Mouse (Mus musculus) layer of hippocampus, adult 11-12 months (tissue): ENCODE measurements around the gene Cgas.
"Not testable (repeated sequence)": the region's sequence is repeated elsewhere in the genome, so short reads cannot be mapped to it uniquely, and the experiment has no call there.

Experiments used
- DNase-seq: peaks from one replicate; pipeline ENCODE4 v3.0.0; 2022; ENCODE audit warnings: low spot score

Gene Cgas

DNA sequence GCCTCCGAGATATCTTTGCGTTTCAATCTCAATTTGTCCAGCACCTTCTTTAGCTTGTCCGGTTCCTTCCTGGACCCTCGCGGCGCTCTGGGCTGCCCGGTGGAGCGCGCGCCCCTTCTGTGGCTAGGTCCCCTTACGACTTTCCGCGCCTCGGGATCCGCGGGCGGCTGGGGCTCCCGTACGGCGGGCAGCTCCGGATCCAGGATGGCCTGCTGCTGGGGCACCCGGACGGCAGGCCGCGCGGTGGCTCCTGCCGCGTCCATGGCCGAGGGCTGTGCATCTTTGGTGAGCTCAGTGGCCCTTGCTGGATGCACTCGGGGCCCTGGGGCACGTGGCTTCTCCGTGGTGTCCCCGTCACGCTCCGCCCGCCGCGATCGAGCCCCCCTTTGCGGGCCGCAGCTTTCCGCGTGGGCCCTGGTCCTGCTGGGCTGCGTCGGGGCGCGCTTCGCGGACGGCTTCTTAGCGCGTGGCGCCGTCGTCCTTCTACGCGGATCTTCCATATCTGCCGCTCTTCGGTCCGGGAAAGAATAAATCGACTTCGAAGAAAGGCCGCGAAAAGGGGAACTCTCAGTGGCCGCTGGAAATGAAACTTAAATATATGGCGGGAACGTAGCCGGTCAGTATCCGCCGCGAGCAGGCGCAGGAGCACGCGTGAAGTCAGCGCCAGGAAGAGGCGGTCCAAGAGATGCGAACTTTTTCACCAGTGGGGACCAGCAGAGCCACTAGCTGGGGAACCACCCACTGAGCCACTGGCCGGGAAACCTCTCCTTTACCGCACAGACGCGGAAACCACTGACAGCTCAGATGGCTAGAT is at the start of gene Cgas:
Gene Cgas, minus strand, starts transcription at position 659 of the 814 bp plus-strand sequence.
- DNase-seq = peak; percentile 47

DNA sequence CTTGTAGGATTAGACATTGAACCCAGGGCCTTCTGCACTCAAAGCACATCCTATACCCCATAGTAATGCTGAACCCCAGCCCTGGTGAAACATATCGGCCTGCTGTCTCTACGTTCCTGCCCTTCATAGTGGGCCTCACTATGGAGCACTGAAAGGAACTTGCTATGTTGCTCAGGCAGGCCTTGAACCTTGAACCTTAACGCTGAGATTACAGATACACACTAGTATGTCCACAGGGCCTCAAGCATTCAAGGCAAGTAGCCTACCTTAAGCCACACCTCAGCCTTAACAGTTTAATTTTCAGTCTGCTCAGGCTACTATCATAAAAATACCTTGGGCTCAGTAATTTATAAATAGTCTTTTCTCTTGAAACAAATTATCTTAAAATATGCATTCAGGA is 49.2 kb upstream of the Cgas start:
- no peak for DNase-seq

DNA sequence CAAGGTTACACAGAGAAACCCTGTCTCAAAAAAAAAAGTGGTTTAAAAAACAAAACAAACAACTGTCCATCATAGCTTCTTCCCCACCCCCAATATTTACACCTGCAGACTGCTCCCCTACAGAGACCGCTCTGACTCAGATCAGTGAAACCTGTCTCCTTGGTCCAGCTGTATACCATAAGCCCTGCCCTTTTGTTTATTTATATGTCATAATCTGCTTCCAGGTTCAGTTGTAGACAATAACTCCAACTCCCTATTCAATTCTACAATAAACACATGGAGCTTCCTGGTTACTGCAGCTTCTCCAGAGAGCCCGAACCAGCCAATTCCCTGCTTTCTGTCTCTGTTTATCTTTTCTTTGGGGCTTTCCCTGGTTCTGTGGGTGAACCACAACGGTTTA is 48.1 kb upstream of the Cgas start:
- DNase-seq = no peak

DNA sequence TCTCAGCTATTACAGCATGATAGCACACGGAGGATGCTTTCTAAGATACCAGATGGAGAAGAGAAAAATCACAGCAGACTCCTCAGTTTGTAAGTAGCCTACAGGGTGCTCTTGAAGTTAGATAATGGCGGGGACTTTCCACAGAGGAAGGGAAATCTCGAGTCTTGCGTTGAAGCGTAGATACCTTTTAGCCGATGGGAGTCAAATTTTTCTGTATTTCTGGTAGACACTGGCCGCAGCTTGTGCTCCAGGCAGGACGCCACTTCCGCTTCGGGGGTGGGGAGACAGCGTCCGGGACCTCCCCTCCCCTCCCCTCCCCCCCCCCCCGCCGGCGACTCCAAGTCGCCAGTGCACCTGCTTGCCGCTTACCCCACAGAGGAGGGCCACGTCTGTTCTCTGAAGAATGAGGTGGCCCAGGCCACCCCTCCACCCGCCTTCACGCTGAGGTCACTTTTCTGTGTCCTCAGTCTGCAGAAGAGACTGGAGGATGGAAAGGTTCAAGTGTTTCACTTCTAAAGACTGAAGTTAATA is 45.9 kb upstream of the Cgas start, which contains the start of gene Eef1a1:
Gene Eef1a1, minus strand, starts transcription at position 262 of the 531 bp plus-strand sequence.
- peak; percentile 49 for DNase-seq

DNA sequence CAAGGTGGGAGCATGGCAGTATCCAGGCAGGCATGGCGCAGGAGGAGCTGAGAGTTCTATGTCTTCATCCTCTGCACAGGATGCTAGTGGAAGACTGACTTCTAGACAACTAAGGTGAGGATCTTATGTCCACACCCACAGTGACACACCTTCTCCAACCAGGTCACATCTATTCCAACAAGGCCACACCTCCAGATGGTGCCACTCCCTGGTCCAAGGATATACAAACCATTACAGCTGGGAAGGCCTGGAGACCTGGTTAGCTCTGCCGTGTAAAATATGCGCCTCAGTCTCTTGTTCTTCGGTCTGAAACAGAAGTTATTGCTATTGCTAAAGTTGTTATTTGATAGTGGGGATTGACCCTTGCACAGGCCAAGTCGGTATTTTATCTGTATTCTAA is 45.0 kb upstream of the Cgas start:
- DNase-seq = not testable (repeated sequence)

DNA sequence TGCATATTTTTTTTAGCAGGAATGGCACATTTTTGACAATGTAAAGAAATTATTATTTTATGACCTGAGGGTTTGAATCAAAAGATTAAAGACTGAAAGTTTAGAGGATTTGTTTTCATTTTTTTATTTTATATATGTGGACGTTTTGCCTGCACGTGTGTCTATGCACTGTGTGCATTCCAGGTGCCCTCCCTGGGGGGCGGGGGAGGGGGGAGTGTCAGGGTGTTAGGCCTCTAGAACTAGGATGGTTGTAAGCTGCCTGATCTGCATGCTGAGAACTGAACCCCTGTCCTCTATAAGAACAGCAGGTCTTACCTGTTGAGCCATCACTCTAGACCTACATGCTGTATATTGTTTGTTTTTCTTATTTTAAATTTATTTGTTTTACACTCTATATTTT is 41.6 kb upstream of the Cgas start:
- no peak for DNase-seq

DNA sequence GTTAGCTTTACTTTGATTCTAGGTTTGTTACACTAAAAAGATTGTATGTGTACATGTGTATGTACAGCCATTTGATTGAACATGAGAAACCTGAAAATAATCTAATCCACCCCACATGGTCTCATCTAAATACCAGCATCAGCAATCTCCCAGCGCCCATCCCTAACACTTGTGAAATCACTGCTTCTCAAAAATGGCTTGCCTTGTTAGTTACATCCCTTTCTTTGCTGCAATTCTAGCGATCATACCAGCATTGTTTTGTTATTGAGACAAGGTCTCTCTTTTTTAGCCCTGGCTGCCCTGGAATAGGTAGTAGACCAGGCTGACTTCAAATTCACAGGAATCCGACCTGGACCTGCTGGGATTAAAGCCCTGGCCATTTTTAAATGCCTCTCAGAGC is 39.3 kb upstream of the Cgas start:
- DNase-seq = no peak

DNA sequence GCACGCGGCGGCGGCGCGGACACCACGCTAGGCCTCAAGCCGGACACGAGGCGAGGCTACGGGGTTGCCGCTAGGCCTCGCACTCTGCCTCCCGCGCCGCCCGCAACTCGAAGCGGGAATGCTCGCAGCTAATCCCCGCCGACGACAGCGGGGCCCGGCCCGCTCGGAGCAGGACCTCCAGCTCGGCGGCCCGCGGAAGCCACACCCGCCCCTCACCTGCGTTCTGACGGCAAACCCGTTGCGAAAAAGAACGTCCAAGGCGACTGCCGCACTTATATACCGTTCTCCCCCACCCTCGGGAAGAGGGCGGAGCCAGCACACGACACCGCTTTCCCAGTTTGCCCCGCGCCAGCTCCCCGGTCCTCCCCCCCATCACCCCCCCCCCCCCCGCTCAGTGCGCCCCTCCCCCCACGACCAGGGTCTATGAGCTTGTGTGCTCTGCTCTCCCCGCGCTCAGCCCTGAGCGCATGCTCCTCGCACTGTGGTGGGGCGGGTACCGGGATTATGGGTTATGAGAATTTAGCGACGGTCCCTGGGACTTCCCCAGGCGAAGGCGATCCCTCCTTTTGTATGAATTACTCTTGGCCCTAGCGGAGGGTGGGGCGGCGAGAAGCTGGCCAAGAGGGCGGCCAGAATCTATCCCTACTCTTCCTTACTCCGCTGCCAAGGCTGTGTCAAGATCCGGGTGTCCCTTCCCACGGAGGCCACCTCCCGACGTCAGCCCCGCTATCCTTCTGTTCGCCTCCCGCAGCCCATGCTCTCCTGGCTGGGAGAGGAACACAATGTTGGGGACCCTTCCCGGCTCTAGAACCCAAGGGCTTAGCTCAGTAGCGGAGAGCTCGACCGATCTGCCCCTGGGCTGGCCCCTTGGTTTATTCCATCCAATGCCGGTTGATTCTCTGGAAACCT is 38.6 kb upstream of the Cgas start:
- DNase-seq = peak; percentile 96

DNA sequence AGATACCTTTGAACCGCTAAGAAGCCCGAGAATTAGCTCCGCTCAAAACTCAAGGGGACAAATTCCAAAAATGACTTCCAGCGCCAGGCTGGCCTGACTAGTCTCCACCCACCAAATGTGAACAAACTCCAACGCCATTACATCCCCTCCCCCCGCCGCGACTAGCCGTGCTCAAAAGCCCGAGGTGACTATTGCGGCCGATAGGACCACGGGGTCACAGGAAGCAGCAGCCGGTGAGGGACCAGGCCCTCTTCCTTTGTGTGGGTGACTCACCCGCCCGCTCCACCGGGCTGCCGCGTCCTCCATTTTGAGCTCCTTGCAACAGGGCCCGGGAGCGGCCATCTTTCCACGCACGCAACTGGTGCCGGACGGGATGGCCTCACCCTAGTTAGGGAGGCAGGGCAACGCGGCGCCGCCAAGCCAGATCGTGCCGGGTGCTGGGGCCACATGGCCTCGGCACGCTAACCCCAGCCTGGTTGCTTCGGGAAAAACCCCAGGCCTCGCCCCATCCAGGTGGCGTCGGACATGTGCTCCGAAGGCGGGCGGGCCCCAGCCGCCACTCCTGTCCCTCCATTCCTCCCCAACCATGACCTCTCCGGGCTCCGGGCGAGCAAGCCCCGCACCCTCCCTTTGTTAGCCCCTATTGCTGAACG is 37.8 kb upstream of the Cgas start:
- peak; percentile 77 for DNase-seq

DNA sequence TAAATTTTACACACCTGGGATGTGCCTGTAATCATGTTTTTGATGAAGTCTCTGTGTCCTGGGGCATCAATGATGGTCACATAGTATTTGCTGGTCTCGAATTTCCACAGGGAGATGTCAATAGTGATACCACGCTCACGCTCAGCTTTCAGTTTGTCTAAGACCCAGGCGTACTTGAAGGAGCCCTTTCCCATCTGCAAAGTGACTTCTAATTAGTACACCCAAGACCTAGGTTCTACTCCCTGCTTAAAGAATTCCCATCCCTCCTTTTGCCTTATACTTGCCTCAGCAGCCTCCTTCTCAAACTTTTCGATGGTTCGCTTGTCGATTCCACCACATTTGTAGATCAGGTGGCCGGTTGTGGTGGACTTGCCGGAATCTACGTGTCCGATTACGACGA is 37.2 kb upstream of the Cgas start:
- DNase-seq = not testable (repeated sequence)

DNA sequence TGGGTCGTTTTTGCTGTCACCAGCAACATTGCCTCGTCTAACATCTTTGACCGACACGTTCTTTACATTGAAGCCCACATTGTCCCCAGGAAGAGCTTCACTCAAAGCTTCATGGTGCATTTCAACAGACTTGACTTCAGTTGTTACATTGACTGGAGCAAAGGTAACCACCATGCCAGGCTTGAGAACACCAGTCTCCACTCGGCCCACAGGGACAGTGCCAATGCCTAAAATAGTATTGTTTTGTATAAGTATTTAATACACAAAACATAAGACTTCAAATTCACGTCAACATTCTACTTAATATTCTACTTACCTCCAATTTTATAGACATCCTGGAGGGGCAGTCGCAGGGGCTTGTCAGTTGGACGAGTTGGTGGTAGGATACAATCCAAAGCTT is 36.3 kb upstream of the Cgas start:
- not testable (repeated sequence) for DNase-seq

DNA sequence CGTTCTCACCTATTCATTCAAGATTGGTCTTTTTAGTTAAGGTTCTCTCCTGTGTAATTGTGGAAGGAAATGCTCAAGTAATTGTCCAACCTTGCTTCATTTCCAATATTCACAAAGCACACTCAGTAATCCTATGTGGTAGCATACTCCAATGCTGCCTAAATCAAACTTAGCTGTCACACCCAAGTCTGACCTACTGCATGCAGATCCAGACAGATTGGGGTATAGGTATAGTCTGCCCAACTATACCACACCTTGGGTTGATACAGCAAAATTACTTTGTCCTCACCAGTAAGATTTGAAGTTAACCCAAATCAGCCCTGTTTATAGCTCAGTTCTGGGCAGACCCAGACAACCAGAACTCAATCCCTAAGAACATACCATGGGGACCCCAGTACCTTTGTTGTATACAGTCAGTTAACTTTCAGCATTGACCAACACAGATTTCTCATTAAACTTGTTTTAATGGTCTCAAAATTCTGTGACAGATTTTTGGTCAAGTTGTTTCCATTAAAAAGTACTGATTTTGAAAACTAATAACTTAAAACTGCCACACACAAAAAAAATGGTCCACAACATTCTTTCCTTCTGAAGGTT is 35.1 kb upstream of the Cgas start:
- not testable (repeated sequence) for DNase-seq

DNA sequence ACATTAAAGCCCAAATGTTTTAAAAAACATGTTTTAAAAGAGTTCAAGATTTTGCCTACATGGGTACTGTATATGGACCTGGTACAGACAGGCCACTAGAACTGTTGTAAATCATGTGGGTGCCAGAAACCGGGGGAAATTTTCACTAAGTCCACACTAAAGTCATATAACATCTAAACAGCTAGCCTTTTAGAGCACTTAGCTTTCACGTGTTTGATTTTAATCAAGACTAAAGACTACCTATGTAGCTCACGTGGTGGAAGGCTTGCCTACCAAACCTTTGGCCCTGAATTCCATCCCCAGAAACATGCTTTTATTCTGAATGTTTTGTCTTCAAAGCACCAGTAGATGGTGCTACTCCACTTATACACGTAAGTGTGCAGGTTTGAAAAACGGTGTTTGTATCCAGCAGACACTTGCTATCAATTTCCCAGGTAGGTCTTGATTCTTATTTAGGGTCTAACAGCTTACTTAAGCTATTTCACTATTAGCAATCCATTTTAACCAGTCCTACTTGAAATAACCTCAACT is 34.0 kb upstream of the Cgas start:
- DNase-seq = no peak

DNA sequence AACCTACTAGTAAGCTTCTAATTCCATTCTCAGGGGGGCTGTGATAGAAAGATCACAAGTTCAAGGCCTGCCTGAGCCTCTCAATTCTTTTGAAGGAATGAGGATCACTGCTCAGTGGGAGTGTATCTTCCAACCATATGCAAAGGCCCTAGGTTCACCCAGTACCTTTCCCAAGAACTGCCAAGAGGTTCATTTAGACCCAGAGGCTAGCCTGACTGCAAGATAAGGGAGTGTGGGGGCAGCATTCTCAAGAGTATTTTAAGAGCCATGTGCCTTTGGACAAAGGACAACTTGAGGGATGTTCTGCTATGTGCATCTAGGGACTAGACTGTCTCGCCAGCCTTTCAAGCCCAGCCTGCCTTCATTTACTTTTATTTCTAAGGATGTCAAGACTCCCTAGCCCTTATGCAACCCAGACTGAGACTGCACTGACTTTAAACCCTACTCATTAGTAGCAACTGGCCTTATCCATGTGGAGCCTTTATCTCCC is 33.5 kb upstream of the Cgas start:
- DNase-seq = no peak

DNA sequence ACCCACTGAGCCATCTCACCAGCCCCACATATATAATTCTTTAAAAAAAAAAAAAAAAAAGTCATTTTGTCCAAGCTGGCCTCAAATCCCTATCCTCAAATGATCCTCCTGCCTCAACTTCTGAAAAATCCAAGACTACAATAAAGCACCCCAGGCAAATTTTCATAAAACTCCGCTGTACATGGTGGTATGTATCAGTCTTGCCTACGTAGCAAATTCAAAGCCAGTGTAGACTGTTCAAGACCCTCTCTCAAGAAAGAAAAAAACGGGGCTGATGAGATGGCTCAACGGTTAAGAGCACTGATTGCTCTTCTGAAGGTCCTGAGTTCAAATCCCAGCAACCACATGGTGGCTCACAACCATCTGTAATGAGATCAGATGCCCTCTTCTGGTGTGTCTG is 32.8 kb upstream of the Cgas start:
- DNase-seq = no peak

DNA sequence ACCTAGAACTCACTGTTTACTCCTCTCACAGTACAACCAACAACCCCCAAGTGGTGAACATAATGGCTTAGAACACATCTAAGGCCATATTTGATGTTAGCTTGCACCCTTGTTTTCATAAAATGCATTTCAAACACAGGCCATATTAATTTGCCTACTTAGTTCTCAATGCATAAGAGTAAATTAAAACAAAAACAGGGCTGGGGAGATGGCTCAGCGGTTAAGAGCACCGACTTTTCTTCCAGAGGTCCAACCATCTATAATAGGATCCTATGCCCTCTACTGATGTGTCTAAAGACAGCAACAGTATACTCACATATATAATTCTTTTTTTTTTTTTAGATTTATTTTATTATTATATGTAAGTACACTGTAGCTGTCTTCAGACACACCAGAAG is 32.3 kb upstream of the Cgas start:
- no peak for DNase-seq

DNA sequence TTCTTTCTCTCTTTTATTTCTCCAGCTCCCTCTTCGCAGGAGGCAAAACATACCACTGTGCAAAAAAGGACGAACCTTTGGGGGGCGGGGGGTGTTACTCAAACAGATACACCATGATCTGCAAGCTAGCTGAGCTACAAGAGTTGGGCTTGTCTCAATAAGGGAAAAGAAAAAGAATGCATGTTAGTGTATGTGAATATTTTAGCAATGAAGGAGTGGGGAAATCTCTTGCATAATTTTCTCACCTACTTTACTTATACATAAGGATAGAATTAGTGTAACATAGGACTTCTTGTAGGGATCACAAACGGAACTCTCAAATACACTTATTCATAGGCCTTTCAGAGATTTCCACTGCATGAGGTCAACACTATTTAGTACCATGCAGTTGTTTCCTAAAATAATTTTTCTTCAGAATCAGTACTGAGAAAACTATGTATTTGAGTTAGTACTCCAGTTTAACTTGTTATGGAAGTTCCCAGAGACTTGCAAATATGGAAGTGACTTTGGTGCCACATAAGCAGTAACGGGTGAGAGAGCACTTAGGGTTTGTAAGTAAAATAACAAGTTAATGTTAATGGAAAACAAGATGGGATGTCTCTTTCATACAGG is 31.8 kb upstream of the Cgas start:
- no peak for DNase-seq

DNA sequence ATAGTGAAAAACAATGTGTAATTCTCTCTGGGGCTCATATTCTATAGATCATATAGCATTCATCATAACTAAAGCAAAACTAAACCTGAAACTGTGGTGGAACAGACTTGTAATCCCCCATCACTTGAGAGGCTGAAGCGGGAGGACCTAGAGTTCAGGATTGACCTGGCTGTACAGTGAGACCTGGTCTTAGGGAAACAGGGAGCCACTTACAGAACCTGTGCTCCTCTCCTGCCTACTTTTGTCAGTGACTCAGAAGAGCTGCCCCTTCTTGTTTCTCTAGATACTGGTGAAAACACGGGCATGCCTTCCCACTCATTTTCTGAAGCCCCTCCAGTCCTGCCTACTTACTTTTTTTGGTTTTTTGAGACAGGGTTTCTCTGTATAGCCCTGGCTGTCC is 31.2 kb upstream of the Cgas start:
- DNase-seq = no peak

DNA sequence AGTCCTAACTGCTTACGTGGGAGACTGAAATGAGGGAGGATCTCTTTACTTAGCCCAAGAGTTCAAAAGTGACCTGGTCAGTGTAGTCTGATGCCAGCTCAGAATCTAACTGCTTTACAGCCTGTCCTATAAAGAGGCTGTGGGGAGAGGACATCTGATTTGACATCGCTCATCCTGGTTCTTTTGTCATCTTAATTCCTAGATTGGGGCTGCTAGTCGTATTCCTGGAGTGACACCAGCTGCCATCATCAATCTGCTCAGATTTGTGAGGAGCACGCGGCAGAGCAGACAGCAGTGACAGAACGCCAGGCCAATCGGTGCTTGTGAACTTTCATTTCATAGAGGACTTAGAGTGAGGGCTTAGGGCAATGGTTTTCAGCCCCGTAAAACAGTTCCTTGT is 30.6 kb upstream of the Cgas start:
- DNase-seq = peak; percentile 26

DNA sequence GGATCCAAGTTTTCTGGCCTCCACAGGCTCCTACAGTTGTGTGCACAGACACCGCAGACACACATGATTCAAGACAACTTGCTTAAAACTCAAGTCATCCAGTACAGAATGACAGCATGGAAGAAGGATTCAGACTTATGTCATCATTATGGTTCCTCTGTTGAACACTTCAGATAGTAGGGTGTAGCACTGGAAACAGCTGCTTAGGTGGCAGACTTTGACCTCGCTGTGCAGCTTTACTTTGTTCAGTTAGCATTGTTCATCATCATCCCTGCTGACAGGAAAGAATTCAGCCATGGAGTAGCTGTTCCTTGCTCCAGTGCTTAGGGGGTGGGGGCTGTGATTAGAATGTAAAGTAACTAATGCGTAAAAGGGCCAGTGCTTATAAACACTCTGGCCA is 22.7 kb upstream of the Cgas start:
- DNase-seq = no peak

DNA sequence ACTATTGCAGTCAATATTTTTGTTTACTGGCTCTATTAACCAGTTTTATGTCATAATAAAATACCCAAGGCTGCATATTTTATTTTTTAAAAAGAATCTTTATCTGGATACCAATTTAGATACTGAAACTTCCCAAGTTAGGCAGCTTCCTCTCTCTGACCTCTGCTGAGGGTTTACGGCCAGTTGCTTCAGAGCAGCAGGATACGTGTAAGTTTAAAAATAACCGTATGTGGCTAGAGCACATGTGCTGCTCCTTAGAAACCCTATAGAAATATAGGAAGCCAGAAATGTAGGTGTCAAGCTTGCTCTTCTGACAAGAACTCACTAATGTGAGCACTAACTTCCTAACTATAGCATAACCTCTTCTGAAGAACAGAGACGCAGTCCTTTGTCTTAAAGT is 20.3 kb upstream of the Cgas start:
- no peak for DNase-seq
